Mouse (Mus musculus): ENCODE measurements around the gene Rimbp2. TPM values are rescaled to one million over a fixed set of nuclear protein-coding genes. Genes with fewer than 3 reads are reported as not detected.
A peak's percentile ranks its signal among the peaks of the same experiment; 100 is the strongest.
"Not testable (repeated sequence)": the region's sequence is repeated elsewhere in the genome, so short reads cannot be mapped to it uniquely, and the experiment has no call there.

Gene Rimbp2
- polyA plus RNA-seq, 1 experiment from 2014 or later: 0.27 TPM

GRCm38 (mm10) chr5:128970878-128971277 is 17.6 kb upstream of the Rimbp2 start:
- Histone ChIP-seq H3K27ac (no peak overlapping the region), H3K27me3 (ENCODE audit: poor library complexity, severe bottlenecking) (peaks cover 6% of the 10 kb centered on the region; the same call in 1 of the 2 replicates), H3K9me3 (peaks cover 4% of the 10 kb centered on the region; the same call in 1 of the 2 replicates), H3K4me3 (peak overlapping the region; percentile 3; the same call in 1 of the 2 replicates), H3K4me1 (peaks cover 17% of the 10 kb centered on the region), H3K36me3 (replicated peaks) (no peaks in the 10 kb centered on the region)
- 71% methylated on average over 10 of the region's 10 CpGs for WGBS
- no peak for DNase-seq (ENCODE audit: extremely low spot score, low spot score)

- WGBS: 53% methylated on average over 4 of the region's 4 CpGs
- Histone ChIP-seq H3K9me3 (peaks cover 16% of the 10 kb centered on the region), H3K27me3 (ENCODE audit: poor library complexity, severe bottlenecking) (no peaks in the 10 kb centered on the region), H3K4me3 (no peak overlapping the region), H3K36me3 (replicated peaks) (no peaks in the 10 kb centered on the region), H3K27ac (no peak overlapping the region), H3K4me1 (no peaks in the 10 kb centered on the region)
- DNase-seq (ENCODE audit: extremely low spot score, low spot score): no peak
Measured at GRCm38 (mm10) chr5:128964353-128964752, 11.1 kb upstream of the Rimbp2 start.

- H3K4me1 ChIP-seq: no peaks in the 10 kb centered on the region
- no peak overlapping the region for H3K4me3 ChIP-seq
- H3K27ac ChIP-seq: no peak overlapping the region
- peaks cover 17% of the 10 kb centered on the region for H3K9me3 ChIP-seq
- no peak for DNase-seq (ENCODE audit: extremely low spot score, low spot score)
- H3K36me3 ChIP-seq (replicated peaks): no peaks in the 10 kb centered on the region
- WGBS: 86% methylated on average over 3 of the region's 3 CpGs
- no peaks in the 10 kb centered on the region for H3K27me3 ChIP-seq (ENCODE audit: poor library complexity, severe bottlenecking)
Measured at GRCm38 (mm10) chr5:128958916-128959315, 5.6 kb upstream of the Rimbp2 start.

GRCm38 (mm10) chr5:128954371-128954770 is 1.1 kb upstream of the Rimbp2 start:
- not testable (repeated sequence) for H3K9me3 ChIP-seq; H3K36me3 ChIP-seq (replicated peaks); H3K4me3 ChIP-seq; H3K27ac ChIP-seq
- 87% methylated on average over 5 of the region's 5 CpGs for WGBS
- H3K4me1 ChIP-seq: peaks cover 25% of the 10 kb centered on the region
- H3K27me3 ChIP-seq (ENCODE audit: poor library complexity, severe bottlenecking): peaks cover 32% of the 10 kb centered on the region
- DNase-seq (ENCODE audit: extremely low spot score, low spot score): peak; percentile 21

DNA sequence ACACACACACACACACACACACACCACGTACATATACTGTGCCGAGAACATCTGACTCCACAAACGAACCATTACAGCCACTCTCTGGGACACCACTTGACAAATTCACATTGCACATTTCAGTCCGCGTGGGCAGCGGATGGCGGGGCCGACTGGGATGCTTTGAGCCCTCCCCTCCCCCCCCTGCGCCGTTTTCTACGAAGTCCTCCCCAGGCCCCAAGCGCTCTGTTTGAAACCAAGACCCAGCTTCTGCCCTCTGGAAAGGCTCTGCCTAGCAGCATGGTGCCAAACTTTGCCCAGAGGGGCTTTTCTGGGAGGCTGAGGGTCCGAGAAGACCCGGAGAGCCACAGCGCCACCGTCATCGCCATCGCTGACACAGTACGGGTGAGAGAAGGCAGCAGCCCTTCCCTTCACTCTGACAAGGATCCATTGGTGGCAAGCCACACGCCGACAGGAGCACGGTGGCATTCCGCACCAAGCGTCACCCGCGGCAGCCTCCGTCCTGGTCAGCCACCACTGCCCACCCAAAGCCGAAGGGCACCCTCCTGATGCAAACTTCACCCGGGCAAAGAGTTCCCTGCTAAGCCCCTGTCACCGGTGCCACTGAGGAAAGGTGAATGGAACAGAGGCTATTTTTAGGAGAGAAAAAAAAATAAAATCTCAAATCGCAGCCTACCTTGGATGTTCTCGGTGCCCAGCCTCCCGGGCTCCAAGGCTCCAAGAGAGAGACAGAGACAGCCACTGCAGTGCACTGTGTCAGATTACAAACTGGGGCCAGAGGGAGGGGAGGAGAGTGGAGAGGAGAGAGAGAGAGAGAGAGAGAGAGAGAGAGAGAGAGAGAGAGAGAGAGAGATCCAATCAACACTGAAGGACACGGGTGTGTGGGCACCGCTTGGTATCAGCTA is 743 bp downstream of the Rimbp2 start:
- peaks cover 25% of the 10 kb centered on the region for H3K4me1 ChIP-seq
- peak overlapping the region; percentile 64 for H3K4me3 ChIP-seq
- peak; percentile 34 for DNase-seq (ENCODE audit: extremely low spot score, low spot score)
- WGBS: under 1% methylated on average over 35 of the region's 35 CpGs
- H3K27me3 ChIP-seq (ENCODE audit: poor library complexity, severe bottlenecking): peaks cover 32% of the 10 kb centered on the region
- peaks cover 5% of the 10 kb centered on the region; the same call in 1 of the 2 replicates for H3K9me3 ChIP-seq
- no peaks in the 10 kb centered on the region for H3K36me3 ChIP-seq (replicated peaks)
- peak overlapping the region; percentile 83 for H3K27ac ChIP-seq

GRCm38 (mm10) chr5:128951472-128951871 is 1.8 kb downstream of the Rimbp2 start:
- Histone ChIP-seq H3K4me1 (peaks cover 25% of the 10 kb centered on the region), H3K27ac (no peak overlapping the region), H3K27me3 (ENCODE audit: poor library complexity, severe bottlenecking) (peaks cover 32% of the 10 kb centered on the region), H3K36me3 (replicated peaks) (no peaks in the 10 kb centered on the region), H3K4me3 (peak overlapping the region; percentile 64), H3K9me3 (peaks cover 5% of the 10 kb centered on the region; the same call in 1 of the 2 replicates)
- 44% methylated on average over 4 of the region's 4 CpGs for WGBS
- no peak for DNase-seq (ENCODE audit: extremely low spot score, low spot score)

GRCm38 (mm10) chr5:128947093-128947492 is 6.2 kb downstream of the Rimbp2 start:
- Histone ChIP-seq H3K9me3 (peaks cover 5% of the 10 kb centered on the region; the same call in 1 of the 2 replicates), H3K36me3 (replicated peaks) (no peaks in the 10 kb centered on the region), H3K27me3 (ENCODE audit: poor library complexity, severe bottlenecking) (peaks cover 22% of the 10 kb centered on the region), H3K27ac (no peak overlapping the region), H3K4me3 (no peak overlapping the region), H3K4me1 (peaks cover 7% of the 10 kb centered on the region)
- peak; percentile 22 for DNase-seq (ENCODE audit: extremely low spot score, low spot score)
- 78% methylated on average over 5 of the region's 5 CpGs for WGBS

DNA sequence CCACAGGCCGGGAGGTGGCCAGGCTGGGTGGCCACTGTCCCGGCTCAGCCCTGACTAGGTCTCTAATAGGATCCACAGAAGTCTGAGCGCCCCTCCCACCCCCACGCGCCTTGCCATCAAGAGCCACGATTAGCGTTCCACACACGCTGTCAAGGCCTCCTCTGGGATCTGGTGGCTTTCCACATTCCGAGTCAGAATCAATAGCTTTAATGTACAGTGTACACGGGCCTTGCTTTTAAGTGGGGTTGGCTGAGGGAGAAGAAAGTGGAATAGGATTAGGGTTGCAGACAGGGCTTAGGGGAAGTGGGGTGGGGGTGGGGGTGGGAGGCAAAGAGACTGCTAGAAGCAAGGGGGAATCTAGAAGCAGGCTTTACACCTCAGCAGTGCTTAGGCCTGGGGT is 12.8 kb downstream of the Rimbp2 start:
- Histone ChIP-seq H3K9me3 (no peaks in the 10 kb centered on the region), H3K4me1 (no peaks in the 10 kb centered on the region), H3K4me3 (no peak overlapping the region), H3K36me3 (replicated peaks) (no peaks in the 10 kb centered on the region), H3K27ac (no peak overlapping the region), H3K27me3 (ENCODE audit: poor library complexity, severe bottlenecking) (no peaks in the 10 kb centered on the region)
- WGBS: 90% methylated on average over 10 of the region's 10 CpGs
- DNase-seq (ENCODE audit: extremely low spot score, low spot score): no peak

DNA sequence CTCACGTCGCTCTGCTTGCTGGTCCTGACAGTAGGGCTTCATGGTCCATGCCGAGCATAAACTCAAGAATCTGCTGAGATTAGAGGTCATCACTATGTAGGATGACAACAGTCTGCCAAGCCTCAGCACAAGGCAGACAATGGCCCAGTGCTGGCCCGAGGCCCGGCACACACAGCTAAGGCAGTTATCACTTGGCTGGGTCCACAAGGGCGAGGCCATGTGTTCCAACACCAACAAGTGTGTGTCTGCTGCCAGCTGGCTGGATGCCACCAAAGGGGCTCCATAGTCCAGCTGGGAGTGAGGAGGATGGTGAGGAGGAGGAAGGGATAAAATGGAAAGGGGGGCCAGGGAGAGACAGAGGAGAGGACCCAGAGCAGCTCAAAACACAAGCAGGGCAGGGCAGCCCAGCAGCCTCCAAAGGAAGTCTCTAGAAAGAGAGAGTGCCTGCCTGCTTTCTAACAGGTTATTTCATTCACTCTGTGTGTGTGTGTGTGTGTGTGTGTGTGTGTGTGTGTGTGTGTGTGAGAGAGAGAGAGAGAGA is 17.9 kb downstream of the Rimbp2 start:
- Histone ChIP-seq H3K27ac (no peak overlapping the region), H3K4me1 (peaks cover 10% of the 10 kb centered on the region), H3K9me3 (peaks cover 4% of the 10 kb centered on the region; the same call in 1 of the 2 replicates), H3K27me3 (ENCODE audit: poor library complexity, severe bottlenecking) (peaks cover 7% of the 10 kb centered on the region; the same call in 1 of the 2 replicates), H3K36me3 (replicated peaks) (no peaks in the 10 kb centered on the region), H3K4me3 (no peak overlapping the region)
- no peak for DNase-seq (ENCODE audit: extremely low spot score, low spot score)
- 94% methylated on average over 6 of the region's 6 CpGs for WGBS

- Histone ChIP-seq H3K4me1 (peaks cover 15% of the 10 kb centered on the region), H3K9me3 (peaks cover 4% of the 10 kb centered on the region; the same call in 1 of the 2 replicates), H3K27me3 (ENCODE audit: poor library complexity, severe bottlenecking) (peaks cover 7% of the 10 kb centered on the region; the same call in 1 of the 2 replicates), H3K36me3 (replicated peaks) (no peaks in the 10 kb centered on the region), H3K4me3 (no peak overlapping the region), H3K27ac (no peak overlapping the region)
- 41% methylated on average over 5 of the region's 5 CpGs for WGBS
- DNase-seq (ENCODE audit: extremely low spot score, low spot score): peak; percentile 40
Measured at GRCm38 (mm10) chr5:128932776-128933175, 20.5 kb downstream of the Rimbp2 start.

GRCm38 (mm10) chr5:128925073-128925472 is 28.2 kb downstream of the Rimbp2 start:
- Histone ChIP-seq H3K9me3 (no peaks in the 10 kb centered on the region), H3K4me3 (no peak overlapping the region), H3K36me3 (replicated peaks) (no peaks in the 10 kb centered on the region), H3K27me3 (ENCODE audit: poor library complexity, severe bottlenecking) (no peaks in the 10 kb centered on the region), H3K4me1 (peaks cover 10% of the 10 kb centered on the region), H3K27ac (no peak overlapping the region)
- no peak for DNase-seq (ENCODE audit: extremely low spot score, low spot score)
- WGBS: 86% methylated on average over 4 of the region's 4 CpGs

DNA sequence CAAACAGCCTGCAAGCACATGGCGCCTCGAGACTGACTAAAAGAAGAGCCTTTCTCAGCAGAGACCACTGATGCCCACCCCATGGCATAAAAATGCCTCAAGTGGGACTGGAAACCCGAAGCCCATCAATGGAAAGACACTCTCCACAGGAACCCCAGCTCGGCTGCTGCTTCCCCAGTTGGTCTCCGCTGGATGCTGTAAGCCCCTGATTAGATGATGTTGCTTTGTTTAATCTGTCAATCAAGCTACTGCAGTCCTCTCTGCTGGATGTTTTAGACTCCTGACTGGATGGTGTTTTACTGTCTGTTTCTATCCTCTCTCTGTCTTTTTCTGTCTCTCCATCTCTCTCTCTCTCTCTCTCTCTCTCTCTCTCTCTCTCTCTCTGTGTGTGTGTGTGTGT is 33.2 kb downstream of the Rimbp2 start:
- 0 out of 2 replicates have a peak, but pooled peaks cover 4% of the 10 kb centered on the region for H3K9me3 ChIP-seq
- no peaks in the 10 kb centered on the region for H3K27me3 ChIP-seq (ENCODE audit: poor library complexity, severe bottlenecking)
- H3K4me3 ChIP-seq: no peak overlapping the region
- no peak overlapping the region for H3K27ac ChIP-seq
- DNase-seq (ENCODE audit: extremely low spot score, low spot score): no peak
- WGBS: 36% methylated on average over 5 of the region's 5 CpGs
- H3K36me3 ChIP-seq (replicated peaks): no peaks in the 10 kb centered on the region
- peaks cover 14% of the 10 kb centered on the region for H3K4me1 ChIP-seq

Data from forebrain, embryonic 10.5 days (tissue).